Mouse (Mus musculus): ENCODE data around the gene Lcn12. TPM values are rescaled to one million over a fixed set of nuclear protein-coding genes. Genes with fewer than 3 reads are reported as not detected.

The Lcn12 gene
- total RNA-seq (2021) = not detected

GRCm38 (mm10) chr2:25493476-25493961, at the start of gene Lcn12:
Gene Lcn12, minus strand, starts transcription at chr2:25493911.
- DNase-seq (ENCODE audit: low spot score in 2 of 2) = no peak
- intact Hi-C loops (cut with DNase I) = loop anchor here (10.0 kb wide), 1 partner anchor 69 kb away; the partner anchor contains the start of genes Abca2 and Fut7

- intact Hi-C loops (cut with DNase I) = no loop called here
- DNase-seq (ENCODE audit: low spot score in 2 of 2) = no peak
Observed at GRCm38 (mm10) chr2:25541644-25542367, 48.1 kb upstream of the Lcn12 start.

GRCm38 (mm10) chr2:25540541-25540948, 46.8 kb upstream of the Lcn12 start:
- no peak for DNase-seq (ENCODE audit: low spot score in 2 of 2)
- intact Hi-C loops (cut with DNase I) = no loop called here

GRCm38 (mm10) chr2:25536531-25536930, 42.8 kb upstream of the Lcn12 start:
- intact Hi-C loops (cut with DNase I) = no loop called here
- DNase-seq (ENCODE audit: low spot score in 2 of 2) = no peak

- no peak for DNase-seq (ENCODE audit: low spot score in 2 of 2)
- intact Hi-C loops (cut with DNase I) = no loop called here
Observed at GRCm38 (mm10) chr2:25534866-25535182, 41.1 kb upstream of the Lcn12 start.

- intact Hi-C loops (cut with DNase I) = no loop called here
- DNase-seq (ENCODE audit: low spot score in 2 of 2) = peak in 1 of 2 experiments; percentile 21
Observed at GRCm38 (mm10) chr2:25534178-25534865, 40.6 kb upstream of the Lcn12 start.

GRCm38 (mm10) chr2:25533707-25534106, 40.0 kb upstream of the Lcn12 start:
- DNase-seq (ENCODE audit: low spot score in 2 of 2) = no peak
- intact Hi-C loops (cut with DNase I) = no loop called here

- no peak for DNase-seq (ENCODE audit: low spot score in 2 of 2)
- intact Hi-C loops (cut with DNase I) = no loop called here
Observed at GRCm38 (mm10) chr2:25526510-25527302, 33.0 kb upstream of the Lcn12 start.

GRCm38 (mm10) chr2:25509912-25510311, 16.2 kb upstream of the Lcn12 start:
- DNase-seq (ENCODE audit: low spot score in 2 of 2) = no peak
- intact Hi-C loops (cut with DNase I) = no loop called here

GRCm38 (mm10) chr2:25506964-25507363, 13.3 kb upstream of the Lcn12 start:
- no peak for DNase-seq (ENCODE audit: low spot score in 2 of 2)
- intact Hi-C loops (cut with DNase I) = no loop called here

GRCm38 (mm10) chr2:25505860-25506259, 12.1 kb upstream of the Lcn12 start:
- DNase-seq (ENCODE audit: low spot score in 2 of 2) = no peak
- intact Hi-C loops (cut with DNase I) = no loop called here

- no peak for DNase-seq (ENCODE audit: low spot score in 2 of 2)
- intact Hi-C loops (cut with DNase I) = no loop called here
Observed at GRCm38 (mm10) chr2:25505000-25505399, 11.3 kb upstream of the Lcn12 start.

GRCm38 (mm10) chr2:25504538-25504937, 10.8 kb upstream of the Lcn12 start:
- intact Hi-C loops (cut with DNase I) = no loop called here

GRCm38 (mm10) chr2:25502726-25503125, 9.0 kb upstream of the Lcn12 start:
- intact Hi-C loops (cut with DNase I) = no loop called here
- no peak for DNase-seq (ENCODE audit: low spot score in 2 of 2)

More at GRCm38 (mm10) chr2:25504538-25504937, 10.8 kb upstream of the Lcn12 start:
- no peak for DNase-seq (ENCODE audit: low spot score in 2 of 2)

GRCm38 (mm10) chr2:25501593-25502486, 8.1 kb upstream of the Lcn12 start, which contains the start of gene C8g:
Gene C8g, minus strand, starts transcription at chr2:25501719.
- intact Hi-C loops (cut with DNase I) = loop anchor here (2.0 kb wide), 1 partner anchor 41 kb away; the partner anchor contains the start of gene Paxx
- no peak for DNase-seq (ENCODE audit: low spot score in 2 of 2)

- peak; percentile 78 to 83 for DNase-seq (ENCODE audit: low spot score in 2 of 2)
- intact Hi-C loops (cut with DNase I) = loop anchor here (2.0 kb wide), 1 partner anchor 40 kb away; the partner anchor contains the start of gene Paxx
Observed at GRCm38 (mm10) chr2:25500576-25501405, 7.1 kb upstream of the Lcn12 start, which contains the start of gene Fbxw5. Gene Fbxw5, plus strand, starts transcription at chr2:25500750.

- intact Hi-C loops (cut with DNase I) = loop anchor here (2.0 kb wide), 1 partner anchor 39 kb away; the partner anchor contains the start of gene Paxx
- DNase-seq (ENCODE audit: low spot score in 2 of 2) = no peak
Observed at GRCm38 (mm10) chr2:25500071-25500575, 6.4 kb upstream of the Lcn12 start.
